Mouse (Mus musculus) lung, postnatal 0 days (tissue): Measurements from ENCODE around the gene Fnbp1l.

ENCODE experiments used
- CTCF ChIP-seq: IDR thresholded peaks from 2 replicates; pipeline ENCODE4 v1.5.1; 2016; ENCODE audit warnings: antibody characterized with exemption, mild to moderate bottlenecking
- EP300 ChIP-seq: IDR thresholded peaks from 2 replicates; pipeline ENCODE4 v1.6.1; 2016; ENCODE audit warnings: antibody characterized with exemption, mild to moderate bottlenecking, control low read depth

DNA sequence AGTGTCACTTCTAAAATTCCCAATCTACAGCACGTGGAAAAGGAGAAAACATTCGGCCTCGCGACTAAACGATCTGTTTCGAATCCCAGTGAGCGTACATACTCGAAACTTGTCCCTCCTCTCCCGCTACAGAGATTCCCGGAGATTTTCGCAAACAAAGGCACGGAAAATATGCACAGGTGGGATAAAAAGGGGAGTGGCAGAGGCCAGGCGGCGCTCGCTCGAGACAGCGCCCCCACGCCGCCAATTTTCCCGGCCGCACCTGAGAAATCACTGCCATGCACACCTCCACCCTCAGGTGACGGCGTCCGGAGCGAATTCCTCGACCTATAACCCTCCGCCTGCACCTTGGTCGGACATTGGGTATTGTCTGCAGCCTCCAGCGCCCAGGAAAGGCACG, 1.1 kb downstream of the Fnbp1l start:
- TF ChIP-seq EP300 (no peak), CTCF (peak; percentile 59)
